Mouse (Mus musculus): ENCODE measurements around the gene Dap. TPM values are rescaled to one million over a fixed set of nuclear protein-coding genes. Genes with fewer than 3 reads are reported as not detected.

Gene Dap
- polyA plus RNA-seq, 1 experiment from 2014 or later, result 51.6 TPM

Other genes starting within 250 kb of the Dap start
- gene Ankrd33b, start 143.4 kb downstream of the Dap start, polyA plus RNA-seq (2016; fragmentation: Nextera tagmentation; extraction: Ambion mirVana), result 1.7 and 2.1 TPM in 2 replicates
- gene Ropn1l, start 229.4 kb downstream of the Dap start, polyA plus RNA-seq (2016; fragmentation: Nextera tagmentation; extraction: Ambion mirVana), result 2.2 and 2.5 TPM in 2 replicates

Data from heart, embryonic 12.5 days (tissue).